Mouse (Mus musculus): Measurements from ENCODE around the gene Dgka.
A peak's percentile ranks its signal among the peaks of the same experiment; 100 is the strongest.
"Not testable (repeated sequence)": the region's sequence is repeated elsewhere in the genome, so short reads cannot be mapped to it uniquely, and the experiment has no call there.

Gene Dgka

GRCm38 (mm10) chr10:128731002-128731433 lies 13.6 kb downstream of the Dgka start:
- DNase-seq, result peak; percentile 51 to 74

DNA sequence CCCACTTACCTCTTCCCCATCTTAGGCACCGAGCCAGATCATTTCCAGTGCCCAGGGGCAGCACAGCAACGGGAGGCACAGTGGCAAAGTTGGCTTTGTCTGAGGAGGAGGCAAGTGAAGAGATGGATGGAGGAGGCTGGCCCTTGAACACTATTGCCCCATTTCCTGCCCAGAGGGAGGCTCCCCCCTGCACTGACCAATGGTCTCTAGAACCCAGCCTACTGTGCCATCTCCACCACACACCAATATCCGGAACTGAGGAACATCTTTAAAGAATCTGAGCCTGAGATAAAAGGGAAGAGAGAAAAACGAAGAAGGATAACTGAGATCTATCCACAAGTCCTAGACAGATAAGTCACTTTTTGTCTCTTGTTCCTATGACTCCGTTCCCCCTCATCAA lies 16.6 kb downstream of the Dgka start:
- DNase-seq, result no peak

GRCm38 (mm10) chr10:128725466-128725865 lies 19.2 kb downstream of the Dgka start:
- not testable (repeated sequence) for DNase-seq

DNA sequence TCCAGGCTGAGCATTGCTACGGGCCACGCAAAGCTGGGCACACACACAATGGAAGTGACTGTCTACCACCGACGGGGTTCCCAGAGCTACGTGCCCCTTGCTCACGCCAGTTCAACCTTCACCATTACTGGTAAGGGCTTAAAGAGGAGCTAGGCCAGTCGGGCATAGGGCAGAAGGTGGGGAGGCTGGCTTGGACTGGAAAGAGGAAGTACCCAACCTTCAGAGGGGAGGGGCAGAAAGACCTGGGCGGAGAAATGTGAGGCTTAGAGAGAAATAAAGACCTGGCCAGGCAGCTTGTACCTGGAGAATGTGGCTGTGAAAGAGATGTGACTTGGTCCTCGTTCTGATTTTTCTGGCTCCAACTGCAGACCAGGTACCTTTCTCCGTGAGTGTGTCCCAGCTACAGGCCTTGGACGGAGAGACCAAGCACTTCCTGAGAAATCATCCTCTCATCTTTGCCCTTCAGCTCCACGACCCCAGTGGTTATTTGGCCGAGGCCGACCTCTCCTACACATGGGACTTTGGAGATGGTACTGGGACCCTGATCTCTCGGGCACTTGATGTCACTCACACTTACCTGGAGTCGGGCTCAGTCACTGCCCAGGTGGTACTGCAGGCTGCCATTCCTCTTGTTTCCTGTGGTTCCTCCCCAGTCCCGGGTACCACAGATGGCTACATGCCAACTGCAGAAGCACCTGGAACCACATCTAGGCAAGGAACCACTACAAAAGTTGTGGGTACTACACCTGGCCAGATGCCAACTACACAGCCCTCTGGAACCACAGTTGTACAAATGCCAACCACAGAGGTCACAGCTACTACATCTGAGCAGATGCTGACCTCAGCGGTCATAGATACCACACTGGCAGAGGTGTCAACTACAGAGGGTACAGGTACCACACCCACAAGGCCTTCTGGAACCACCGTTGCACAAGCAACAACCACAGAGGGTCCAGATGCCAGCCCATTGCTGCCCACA lies 28.8 kb downstream of the Dgka start:
- DNase-seq, result peak; percentile 53 to 63

GRCm38 (mm10) chr10:128711318-128711717 lies 33.3 kb downstream of the Dgka start:
- not testable (repeated sequence) for DNase-seq

GRCm38 (mm10) chr10:128705317-128705693 lies 39.4 kb downstream of the Dgka start:
- no peak for DNase-seq

DNA sequence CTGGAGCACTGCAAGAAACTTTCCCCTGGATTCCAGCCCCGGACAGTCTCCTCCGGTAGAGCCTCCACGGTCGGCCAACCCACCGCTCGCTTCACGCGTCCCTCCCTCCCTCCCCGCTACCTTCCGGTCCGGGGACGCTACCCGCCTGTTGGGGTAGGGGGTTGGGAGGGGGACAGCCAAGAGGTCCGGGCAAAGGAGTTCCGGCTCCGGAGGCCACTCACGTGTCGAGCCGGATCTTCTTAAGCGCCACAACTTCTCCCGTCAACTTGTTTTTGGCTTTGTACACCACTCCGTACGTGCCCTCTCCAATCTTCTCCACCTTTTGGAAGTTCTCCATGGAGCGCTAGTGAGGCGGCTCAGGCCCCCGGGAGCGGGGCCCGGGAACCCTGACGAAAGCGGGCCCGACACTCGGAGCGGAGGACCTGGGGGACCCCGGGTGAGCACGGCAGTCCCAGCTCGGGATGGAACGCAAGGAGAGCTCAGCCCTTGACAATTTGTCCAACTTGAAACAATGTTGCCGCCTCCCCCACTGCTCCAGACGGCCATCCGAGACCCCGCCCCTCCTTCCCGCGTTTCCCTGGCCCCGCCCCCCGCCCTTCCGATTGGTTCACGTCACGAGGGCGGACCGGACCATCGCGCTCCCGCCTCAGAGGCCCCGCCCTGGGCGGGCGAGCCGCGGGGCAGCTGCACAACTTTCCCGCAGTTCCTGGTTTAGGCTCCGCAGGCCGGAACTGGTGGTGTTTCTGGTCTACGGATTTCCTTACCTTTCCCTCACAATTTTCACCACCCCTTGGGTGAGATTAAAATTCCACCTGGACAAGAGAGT lies 40.0 kb downstream of the Dgka start, which contains the start of gene Cdk2:
Gene Cdk2, minus strand, starts transcription at position 541 of the 826 bp plus-strand sequence.
- DNase-seq, result peak; percentile 91

- DNase-seq, result no peak
Measured at GRCm38 (mm10) chr10:128703895-128704294, 40.8 kb downstream of the Dgka start, which contains the start of gene Pmel. TSS of gene Pmel (plus strand) at chr10:128704195.

- no peak for DNase-seq
Measured at GRCm38 (mm10) chr10:128702328-128703007, 42.2 kb downstream of the Dgka start.

- no peak for DNase-seq
Measured at GRCm38 (mm10) chr10:128700712-128701111, 43.9 kb downstream of the Dgka start.

DNA sequence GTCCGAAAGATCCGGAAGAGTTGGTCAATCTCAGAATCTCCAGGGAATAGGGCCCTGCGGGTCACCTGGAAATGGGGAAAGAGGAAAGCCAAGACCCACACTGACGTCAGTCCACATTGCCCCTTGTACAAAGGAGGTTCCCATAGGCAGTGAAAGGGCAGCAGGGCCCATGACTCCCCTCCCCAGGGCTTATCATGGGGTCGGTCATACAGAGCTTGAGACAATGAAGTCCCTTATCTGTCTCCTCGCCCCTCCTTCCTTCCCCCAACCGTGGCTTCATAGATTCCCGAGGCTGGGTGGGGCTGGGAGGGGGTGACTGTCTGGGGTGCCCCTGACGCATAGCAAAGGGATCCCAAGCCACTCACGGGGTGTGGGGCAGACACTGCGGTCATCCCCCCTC lies 45.0 kb downstream of the Dgka start:
- no peak for DNase-seq

- DNase-seq, result no peak
Measured at GRCm38 (mm10) chr10:128699006-128699405, 45.6 kb downstream of the Dgka start.

- DNase-seq, result no peak
Measured at GRCm38 (mm10) chr10:128697072-128697725, 47.5 kb downstream of the Dgka start.

DNA sequence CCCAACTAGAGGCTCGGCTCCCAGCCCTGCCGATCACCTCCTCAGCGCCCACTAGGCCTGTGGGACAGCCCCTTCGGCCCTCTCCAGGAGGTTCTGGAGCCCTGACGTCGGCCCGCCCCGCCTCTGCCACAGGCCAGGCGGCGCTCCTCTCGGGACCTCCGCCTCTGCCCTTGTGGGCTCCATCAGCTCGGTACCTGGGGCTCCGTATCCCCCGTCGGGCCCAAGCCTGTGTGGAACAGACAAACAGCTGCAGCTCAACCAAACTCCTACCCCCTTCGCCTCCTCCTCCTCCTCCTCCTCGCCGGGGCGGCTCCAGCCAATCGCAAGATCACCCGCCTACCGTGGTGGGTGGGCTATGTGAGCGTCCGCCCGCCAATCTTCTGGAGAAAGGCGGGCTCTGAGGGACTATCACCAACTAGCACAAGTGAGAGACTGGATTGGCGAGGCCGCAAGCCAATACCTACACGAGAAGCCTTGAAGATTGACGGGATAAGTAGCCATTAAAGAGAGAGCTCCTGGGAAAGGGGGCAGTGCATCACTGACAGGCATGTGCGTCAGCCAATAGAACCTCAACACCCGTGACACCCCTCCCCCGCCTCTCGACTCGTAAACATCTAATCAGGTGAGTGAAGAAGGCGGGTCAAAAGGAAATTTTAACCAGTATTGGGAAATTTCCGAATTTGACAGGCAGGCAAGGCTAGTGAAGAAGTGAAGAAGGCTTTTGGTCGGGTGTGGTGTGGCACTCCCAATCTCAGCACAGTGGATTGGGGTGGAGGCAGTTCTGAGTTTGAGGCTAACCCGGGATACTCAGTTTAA lies 48.5 kb downstream of the Dgka start, which contains the start of gene Rab5b:
Gene Rab5b, minus strand, starts transcription at position 273 of the 816 bp plus-strand sequence.
- peak; percentile 96 for DNase-seq

- DNase-seq, result no peak
Measured at GRCm38 (mm10) chr10:128695411-128695991, 49.2 kb downstream of the Dgka start.

DNA sequence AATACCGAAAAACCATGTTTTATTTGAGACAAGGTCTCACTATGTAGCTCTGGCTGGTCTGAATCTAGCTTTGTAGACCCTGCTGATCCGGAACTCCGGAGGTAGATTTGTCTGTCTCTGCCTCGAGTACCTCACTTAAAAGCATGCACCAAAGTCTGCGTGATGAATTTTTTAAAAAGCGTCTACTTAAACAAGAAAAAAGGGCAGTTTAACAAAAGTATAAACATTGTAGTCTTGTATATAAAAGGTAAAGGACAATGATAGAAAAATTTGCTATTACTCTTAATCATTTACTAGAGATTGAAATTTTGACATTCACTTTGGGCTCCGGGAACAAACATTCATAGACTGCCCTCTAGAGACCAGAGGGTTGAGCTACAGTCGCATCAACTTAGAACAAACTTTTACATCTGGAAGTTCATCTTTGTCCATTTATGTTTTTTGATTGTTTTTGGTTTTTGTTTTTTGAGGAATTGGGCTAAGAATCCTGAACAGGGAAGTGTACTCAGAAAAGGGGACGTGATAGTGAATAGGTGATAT lies 70.1 kb downstream of the Dgka start:
- DNase-seq, result no peak

- DNase-seq, result peak; percentile 77 to 84
Measured at GRCm38 (mm10) chr10:128673763-128674468, 70.7 kb downstream of the Dgka start, which contains the start of gene Suox. TSS of gene Suox (minus strand) at chr10:128674073.

- DNase-seq, result no peak
Measured at GRCm38 (mm10) chr10:128671148-128671547, 73.5 kb downstream of the Dgka start.
